Mouse (Mus musculus): ENCODE data around the gene Iglon5. TPM values are rescaled to one million over a fixed set of nuclear protein-coding genes. Genes with fewer than 3 reads are reported as not detected.

Gene Iglon5
- polyA plus RNA-seq, 1 experiment from 2014 or later: 2.0 TPM

GRCm38 (mm10) chr7:43443126-43443916 is 46.6 kb downstream of the Iglon5 start:
- Histone ChIP-seq H3K4me3 (ENCODE audit: low read depth, low read length) (peak overlapping the region; percentile 52), H3K9ac (ENCODE audit: low read length) (peak overlapping the region; percentile 63), H3K36me3 (ENCODE audit: control insufficient read depth, insufficient read depth, low read length) (no peaks in the 10 kb centered on the region), H3K27me3 (ENCODE audit: control insufficient read depth, insufficient read depth, low read length) (no peaks in the 10 kb centered on the region), H3K4me1 (replicated peaks; ENCODE audit: control insufficient read depth, insufficient read depth, low read length) (peaks cover 7% of the 10 kb centered on the region; the same call in 1 of the 2 replicates), H3K4me2 (ENCODE audit: low read depth, low read length, severe bottlenecking) (peak overlapping the region; percentile 81), H3K9me3 (ENCODE audit: control insufficient read depth, low read length) (no peaks in the 10 kb centered on the region), H3K27ac (ENCODE audit: low read depth, low read length) (peak overlapping the region; percentile 55)
- peak; percentile 79 for DNase-seq (ENCODE audit: low spot score)
- ATAC-seq (replicated peaks; ENCODE audit: low FRiP score): peak; percentile 83
- WGBS: under 1% methylated on average over 36 of the region's 36 CpGs

- H3K4me3 ChIP-seq (ENCODE audit: low read depth, low read length): peak overlapping the region; percentile 52
- H3K4me1 ChIP-seq (replicated peaks; ENCODE audit: control insufficient read depth, insufficient read depth, low read length): peaks cover 7% of the 10 kb centered on the region; the same call in 1 of the 2 replicates
- no peak overlapping the region for H3K27ac ChIP-seq (ENCODE audit: low read depth, low read length)
- no peaks in the 10 kb centered on the region for H3K9me3 ChIP-seq (ENCODE audit: control insufficient read depth, low read length)
- DNase-seq (ENCODE audit: low spot score) (no peak), ATAC-seq (replicated peaks; ENCODE audit: low FRiP score) (no peak)
- peak overlapping the region; percentile 63 for H3K9ac ChIP-seq (ENCODE audit: low read length)
- no peaks in the 10 kb centered on the region for H3K27me3 ChIP-seq (ENCODE audit: control insufficient read depth, insufficient read depth, low read length)
- H3K36me3 ChIP-seq (ENCODE audit: control insufficient read depth, insufficient read depth, low read length): no peaks in the 10 kb centered on the region
- WGBS: 12% methylated on average over 9 of the region's 9 CpGs
- H3K4me2 ChIP-seq (ENCODE audit: low read depth, low read length, severe bottlenecking): peak overlapping the region; percentile 81
These were observed 47.2 kb downstream of the Iglon5 start for GRCm38 (mm10) chr7:43442684-43443083.

GRCm38 (mm10) chr7:43441071-43441470 is 48.8 kb downstream of the Iglon5 start:
- no peak overlapping the region for H3K4me2 ChIP-seq (ENCODE audit: low read depth, low read length, severe bottlenecking)
- 67% methylated on average over 3 of the region's 3 CpGs for WGBS
- peaks cover 7% of the 10 kb centered on the region; the same call in 1 of the 2 replicates for H3K4me1 ChIP-seq (replicated peaks; ENCODE audit: control insufficient read depth, insufficient read depth, low read length)
- no peaks in the 10 kb centered on the region for H3K36me3 ChIP-seq (ENCODE audit: control insufficient read depth, insufficient read depth, low read length)
- no peak overlapping the region for H3K4me3 ChIP-seq (ENCODE audit: low read depth, low read length)
- no peaks in the 10 kb centered on the region for H3K27me3 ChIP-seq (ENCODE audit: control insufficient read depth, insufficient read depth, low read length)
- H3K9me3 ChIP-seq (ENCODE audit: control insufficient read depth, low read length): no peaks in the 10 kb centered on the region
- H3K27ac ChIP-seq (ENCODE audit: low read depth, low read length): no peak overlapping the region
- no peak for ATAC-seq (replicated peaks; ENCODE audit: low FRiP score)
- no peak for DNase-seq (ENCODE audit: low spot score)
- H3K9ac ChIP-seq (ENCODE audit: low read length): no peak overlapping the region

GRCm38 (mm10) chr7:43440482-43440881 is 49.4 kb downstream of the Iglon5 start, which contains the start of gene Cldnd2:
Gene Cldnd2 (plus strand): TSS chr7:43440782.
- Histone ChIP-seq H3K4me3 (ENCODE audit: low read depth, low read length) (no peak within 1 kb of the TSS), H3K4me1 (replicated peaks; ENCODE audit: control insufficient read depth, insufficient read depth, low read length) (peaks cover 7% of the 10 kb centered on the region; the same call in 1 of the 2 replicates), H3K9ac (ENCODE audit: low read length) (no peak within 1 kb of the TSS), H3K4me2 (ENCODE audit: low read depth, low read length, severe bottlenecking) (no peak within 1 kb of the TSS), H3K9me3 (ENCODE audit: control insufficient read depth, low read length) (no peaks in the 10 kb centered on the region), H3K36me3 (ENCODE audit: control insufficient read depth, insufficient read depth, low read length) (no peaks in the 10 kb centered on the region), H3K27me3 (ENCODE audit: control insufficient read depth, insufficient read depth, low read length) (no peaks in the 10 kb centered on the region), H3K27ac (ENCODE audit: low read depth, low read length) (no peak within 1 kb of the TSS)
- 86% methylated on average over 6 of the region's 6 CpGs for whole genome bisulfite sequencing
- DNase-seq (ENCODE audit: low spot score): no peak
- no peak for ATAC-seq (replicated peaks; ENCODE audit: low FRiP score)

- Histone ChIP-seq H3K36me3 (ENCODE audit: control insufficient read depth, insufficient read depth, low read length) (no peaks in the 10 kb centered on the region), H3K9ac (ENCODE audit: low read length) (no peak overlapping the region), H3K27me3 (ENCODE audit: control insufficient read depth, insufficient read depth, low read length) (no peaks in the 10 kb centered on the region), H3K9me3 (ENCODE audit: control insufficient read depth, low read length) (no peaks in the 10 kb centered on the region), H3K27ac (ENCODE audit: low read depth, low read length) (no peak overlapping the region), H3K4me2 (ENCODE audit: low read depth, low read length, severe bottlenecking) (no peak overlapping the region), H3K4me3 (ENCODE audit: low read depth, low read length) (no peak overlapping the region), H3K4me1 (replicated peaks; ENCODE audit: control insufficient read depth, insufficient read depth, low read length) (peaks cover 3% of the 10 kb centered on the region; the same call in 1 of the 2 replicates)
- ATAC-seq (replicated peaks; ENCODE audit: low FRiP score): no peak
- WGBS: 82% methylated on average over 4 of the region's 4 CpGs
- no peak for DNase-seq (ENCODE audit: low spot score)
These were observed 51.3 kb downstream of the Iglon5 start for GRCm38 (mm10) chr7:43438611-43439010.

- no peak within 1 kb of the TSS for H3K27ac ChIP-seq (ENCODE audit: low read depth, low read length)
- DNase-seq (ENCODE audit: low spot score): no peak
- H3K4me1 ChIP-seq (replicated peaks; ENCODE audit: control insufficient read depth, insufficient read depth, low read length): no peaks in the 10 kb centered on the region
- H3K27me3 ChIP-seq (ENCODE audit: control insufficient read depth, insufficient read depth, low read length): no peaks in the 10 kb centered on the region
- no peak within 1 kb of the TSS for H3K4me3 ChIP-seq (ENCODE audit: low read depth, low read length)
- H3K4me2 ChIP-seq (ENCODE audit: low read depth, low read length, severe bottlenecking): no peak within 1 kb of the TSS
- H3K36me3 ChIP-seq (ENCODE audit: control insufficient read depth, insufficient read depth, low read length): no peaks in the 10 kb centered on the region
- H3K9me3 ChIP-seq (ENCODE audit: control insufficient read depth, low read length): no peaks in the 10 kb centered on the region
- no peak for ATAC-seq (replicated peaks; ENCODE audit: low FRiP score)
- H3K9ac ChIP-seq (ENCODE audit: low read length): no peak within 1 kb of the TSS
- WGBS: 81% methylated on average over 10 of the region's 10 CpGs
These were observed 53.3 kb downstream of the Iglon5 start, which contains the start of gene Nkg7 for GRCm38 (mm10) chr7:43436341-43437255. Gene Nkg7 (plus strand): TSS chr7:43437073.

- WGBS: 86% methylated on average over 5 of the region's 5 CpGs
- Histone ChIP-seq H3K36me3 (ENCODE audit: control insufficient read depth, insufficient read depth, low read length) (no peaks in the 10 kb centered on the region), H3K4me2 (ENCODE audit: low read depth, low read length, severe bottlenecking) (no peak overlapping the region), H3K27me3 (ENCODE audit: control insufficient read depth, insufficient read depth, low read length) (no peaks in the 10 kb centered on the region), H3K9ac (ENCODE audit: low read length) (no peak overlapping the region), H3K27ac (ENCODE audit: low read depth, low read length) (no peak overlapping the region), H3K4me1 (replicated peaks; ENCODE audit: control insufficient read depth, insufficient read depth, low read length) (no peaks in the 10 kb centered on the region), H3K4me3 (ENCODE audit: low read depth, low read length) (no peak overlapping the region), H3K9me3 (ENCODE audit: control insufficient read depth, low read length) (no peaks in the 10 kb centered on the region)
- ATAC-seq (replicated peaks; ENCODE audit: low FRiP score): no peak
- no peak for DNase-seq (ENCODE audit: low spot score)
These were observed 55.2 kb downstream of the Iglon5 start for GRCm38 (mm10) chr7:43434676-43435075.

- no peak overlapping the region for H3K4me3 ChIP-seq (ENCODE audit: low read depth, low read length)
- DNase-seq (ENCODE audit: low spot score) (no peak), ATAC-seq (replicated peaks; ENCODE audit: low FRiP score) (no peak)
- H3K9me3 ChIP-seq (ENCODE audit: control insufficient read depth, low read length): no peaks in the 10 kb centered on the region
- no peak overlapping the region for H3K27ac ChIP-seq (ENCODE audit: low read depth, low read length)
- H3K9ac ChIP-seq (ENCODE audit: low read length): no peak overlapping the region
- H3K4me1 ChIP-seq (replicated peaks; ENCODE audit: control insufficient read depth, insufficient read depth, low read length): no peaks in the 10 kb centered on the region
- H3K27me3 ChIP-seq (ENCODE audit: control insufficient read depth, insufficient read depth, low read length): no peaks in the 10 kb centered on the region
- no peak overlapping the region for H3K4me2 ChIP-seq (ENCODE audit: low read depth, low read length, severe bottlenecking)
- H3K36me3 ChIP-seq (ENCODE audit: control insufficient read depth, insufficient read depth, low read length): no peaks in the 10 kb centered on the region
- WGBS: 82% methylated on average over 4 of the region's 4 CpGs
These were observed 57.0 kb downstream of the Iglon5 start for GRCm38 (mm10) chr7:43432891-43433290.
